Mouse (Mus musculus) G1E (cell line): ENCODE results near the gene Abhd4. TPM values are rescaled to one million over a fixed set of nuclear protein-coding genes. Genes with fewer than 3 reads are reported as not detected.
A peak's percentile ranks its signal among the peaks of the same experiment; 100 is the strongest.

Experiments used
- ATAC-seq: 2 replicates; pipeline ENCODE4 v1.8.0; 2016; ENCODE audit warnings: mild to moderate bottlenecking; ENCODE audit not compliant: insufficient number of reproducible peaks, poor library complexity, low FRiP score, severe bottlenecking; ENCODE audit errors: extremely low read depth
- DNase-seq: peaks from one replicate; pipeline ENCODE4 v3.0.0; 2012; ENCODE audit warnings: low spot score
- H3K27me3 ChIP-seq: 2 replicates; pipeline ENCODE4 v1.6.1; 2012; ENCODE audit warnings: mild to moderate bottlenecking, low read length, inconsistent platforms; ENCODE audit not compliant: insufficient read depth
- H3K36me3 ChIP-seq: replicated peaks from 2 replicates; pipeline ENCODE3; 2012; ENCODE audit warnings: mild to moderate bottlenecking, inconsistent platforms
- H3K4me1 ChIP-seq: 2 replicates; pipeline ENCODE4 v1.6.1; 2012; ENCODE audit warnings: low read depth, low read length, inconsistent platforms, mixed read lengths; ENCODE audit not compliant: insufficient read depth
- H3K4me3 ChIP-seq: 2 replicates; pipeline ENCODE4 v1.5.1; 2012; ENCODE audit warnings: low read depth, mild to moderate bottlenecking, inconsistent platforms, low read length, moderate library complexity, mixed read lengths
- H3K9me3 ChIP-seq: replicated peaks from 2 replicates; pipeline ENCODE4 v1.6.1; 2012; ENCODE audit warnings: inconsistent platforms
- CTCF ChIP-seq: IDR thresholded peaks from 2 replicates; pipeline ENCODE4 v1.5.1; 2012; ENCODE audit warnings: low read depth, low read length, inconsistent platforms, mixed read lengths
- GATA1 ChIP-seq: IDR thresholded peaks from 2 replicates; pipeline ENCODE4 v1.6.1; 2012; ENCODE audit warnings: borderline replicate concordance, low read length, inconsistent platforms, mixed read lengths
- GATA2 ChIP-seq: IDR thresholded peaks from 2 replicates; pipeline ENCODE4 v1.6.1; 2012; ENCODE audit warnings: low read depth, low read length, inconsistent platforms, borderline replicate concordance
- POLR2AphosphoS5 ChIP-seq: IDR thresholded peaks from 2 replicates; pipeline ENCODE4 v1.6.1; 2012; ENCODE audit warnings: low read depth, low read length, inconsistent platforms; ENCODE audit not compliant: insufficient replicate concordance
- TAL1 ChIP-seq: conservative IDR thresholded peaks from 2 replicates; pipeline ENCODE4 v1.6.1; 2012; ENCODE audit warnings: low read depth, low read length, inconsistent platforms, mixed read lengths
- polyA plus RNA-seq: library from polyadenylated mRNA; stranded (reverse); fragments of >175 nt; gene quantifications from 2 replicates; pipeline ENCODE4 v1.2.3, GENCODE M21; 2012
- total RNA-seq, 2 experiments: library from RNA; stranded (forward) in 1 of 2; stranded (reverse) in 1 of 2; fragments of 200-1000 nt in 1 of 2; fragments of >200 nt in 1 of 2; fragmentation: Nextera tagmentation in 1 of 2; gene quantifications; 2 replicates each; pipeline ENCODE4 v1.2.3; 2014 to 2017

The Abhd4 gene
- total and polyA plus RNA-seq, 3 experiments = 8.2 to 56.5 (median 21.5) TPM

GRCm38 (mm10) chr14:54224484-54225467 is 29.2 kb upstream of the Abhd4 start:
- no peak for ATAC-seq
- peaks cover 2% of the 10 kb centered on the region for H3K36me3 ChIP-seq
- no peak overlapping the region for H3K4me3 ChIP-seq
- DNase-seq = no peak
- peaks cover 76% of the 10 kb centered on the region for H3K4me1 ChIP-seq
- no peaks in the 10 kb centered on the region for H3K9me3 ChIP-seq
- peaks cover 36% of the 10 kb centered on the region for H3K27me3 ChIP-seq
- TF ChIP-seq GATA2 (no peak), CTCF (no peak), TAL1 (no peak), GATA1 (no peak), POLR2AphosphoS5 (no peak)

- Histone ChIP-seq H3K27me3 (peaks cover 29% of the 10 kb centered on the region), H3K4me1 (peaks cover 82% of the 10 kb centered on the region), H3K36me3 (peaks cover 2% of the 10 kb centered on the region), H3K9me3 (no peaks in the 10 kb centered on the region), H3K4me3 (no peak overlapping the region)
- TF ChIP-seq TAL1 (no peak), GATA2 (no peak), GATA1 (no peak), CTCF (no peak), POLR2AphosphoS5 (no peak)
- no peak for ATAC-seq
- DNase-seq = no peak
Measured at GRCm38 (mm10) chr14:54225725-54226124, 28.3 kb upstream of the Abhd4 start.

GRCm38 (mm10) chr14:54226911-54227811 is 26.8 kb upstream of the Abhd4 start:
- peaks cover 21% of the 10 kb centered on the region for H3K27me3 ChIP-seq
- ATAC-seq (peak; percentile 73), DNase-seq (peak; percentile 79)
- H3K4me1 ChIP-seq = peaks cover 83% of the 10 kb centered on the region
- peak; percentile 63; the same call in 1 of the 2 replicates for TF ChIP-seq GATA2
- TF ChIP-seq CTCF = no peak
- TF ChIP-seq TAL1 = no peak
- H3K36me3 ChIP-seq = peaks cover 2% of the 10 kb centered on the region
- no peaks in the 10 kb centered on the region for H3K9me3 ChIP-seq
- H3K4me3 ChIP-seq = peak overlapping the region; percentile 63; the same call in 1 of the 2 replicates

GRCm38 (mm10) chr14:54227911-54228451 is 26.0 kb upstream of the Abhd4 start:
- Histone ChIP-seq H3K27me3 (peaks cover 21% of the 10 kb centered on the region), H3K9me3 (no peaks in the 10 kb centered on the region), H3K36me3 (peaks cover 2% of the 10 kb centered on the region), H3K4me1 (peaks cover 82% of the 10 kb centered on the region), H3K4me3 (peak overlapping the region; percentile 63; the same call in 1 of the 2 replicates)
- ATAC-seq (no peak), DNase-seq (peak; percentile 60)
- TF ChIP-seq CTCF (peak; percentile 51; the same call in 1 of the 2 replicates), TAL1 (no peak), POLR2AphosphoS5 (no peak)

GRCm38 (mm10) chr14:54228501-54228900 is 25.5 kb upstream of the Abhd4 start:
- no peak overlapping the region for H3K4me3 ChIP-seq
- TF ChIP-seq POLR2AphosphoS5 (no peak), CTCF (no peak), GATA1 (no peak), TAL1 (no peak), GATA2 (no peak)
- H3K27me3 ChIP-seq = peaks cover 17% of the 10 kb centered on the region
- ATAC-seq (no peak), DNase-seq (no peak)
- peaks cover 82% of the 10 kb centered on the region for H3K4me1 ChIP-seq
- peaks cover 5% of the 10 kb centered on the region for H3K36me3 ChIP-seq
- H3K9me3 ChIP-seq = no peaks in the 10 kb centered on the region
